Mouse (Mus musculus) ES-E14 (cell line): Measurements from ENCODE around the gene Kif1c.

Experiments
- HCFC1 ChIP-seq: IDR thresholded peaks from 2 replicates; pipeline ENCODE4 v1.6.1; 2012; ENCODE audit warnings: low read length, inconsistent platforms, borderline replicate concordance; ENCODE audit not compliant: insufficient read depth
- ZC3H11A ChIP-seq: IDR thresholded peaks from 2 replicates; pipeline ENCODE4 v1.6.1; 2012; ENCODE audit warnings: low read depth, mild to moderate bottlenecking, inconsistent platforms, low read length, borderline replicate concordance
- ZNF384 ChIP-seq: IDR thresholded peaks from 2 replicates; pipeline ENCODE4 v1.6.1; 2012; ENCODE audit warnings: low read depth, low read length, inconsistent platforms

GRCm38 (mm10) chr11:70727385-70727784 is 27.0 kb downstream of the Kif1c start:
- TF ChIP-seq ZNF384: no peak
- TF ChIP-seq ZC3H11A: no peak
- no peak for TF ChIP-seq HCFC1
